Mouse (Mus musculus) MEL (cell line): ENCODE measurements around the gene Trim41. TPM values are rescaled to one million over a fixed set of nuclear protein-coding genes. Genes with fewer than 3 reads are reported as not detected.
A peak's percentile ranks its signal among the peaks of the same experiment; 100 is the strongest.

Source experiments
- DNase-seq: peaks from one replicate; pipeline ENCODE4 v3.0.0; 2011; ENCODE audit warnings: low read depth, low spot score
- H3K27ac ChIP-seq: 2 replicates; pipeline ENCODE4 v1.5.1; 2012; ENCODE audit warnings: low read depth, mild to moderate bottlenecking, control low read depth, low read length, moderate library complexity; ENCODE audit not compliant: control insufficient read depth
- H3K27me3 ChIP-seq, 2 experiments: fragments of 150-350 bp in 1 of 2; sonication (generic) in 1 of 2; 2 replicates each; pipeline ENCODE4 v1.6.1; 2012; ENCODE audit warnings: low read length in 2 of 2, mild to moderate bottlenecking in 2 of 2, improper control_type of control experiment in 1 of 2, moderate library complexity in 1 of 2; ENCODE audit not compliant: insufficient read depth in 2 of 2, control insufficient read depth in 1 of 2
- H3K36me3 ChIP-seq, 2 experiments: 2 replicates each; pipeline ENCODE4 v1.6.1; 2012 to 2014; ENCODE audit warnings: low read length in 2 of 2, improper control_type of control experiment in 1 of 2, inconsistent platforms in 1 of 2, mild to moderate bottlenecking in 1 of 2; ENCODE audit not compliant: insufficient read depth in 2 of 2, control insufficient read depth in 1 of 2
- H3K4me1 ChIP-seq, 2 experiments: fragments of 150-350 bp in 1 of 2; sonication (generic) in 1 of 2; 2 replicates each; pipeline ENCODE4 v1.6.1; 2012; ENCODE audit warnings: low read length in 2 of 2, improper control_type of control experiment in 1 of 2, mild to moderate bottlenecking in 1 of 2; ENCODE audit not compliant: insufficient read depth in 2 of 2, control insufficient read depth in 1 of 2
- H3K4me3 ChIP-seq, 2 experiments: fragments of 150-350 bp in 1 of 2; sonication (generic) in 1 of 2; 2 replicates each; pipeline ENCODE4 v1.5.1; 2012; ENCODE audit warnings: low read depth in 2 of 2, low read length in 2 of 2, mild to moderate bottlenecking in 2 of 2, moderate library complexity in 2 of 2, control low read depth in 1 of 2, improper control_type of control experiment in 1 of 2; ENCODE audit not compliant: control insufficient read depth in 1 of 2, insufficient read depth in 1 of 2
- H3K79me2 ChIP-seq: 2 replicates; pipeline ENCODE4 v1.6.1; 2012; ENCODE audit warnings: mild to moderate bottlenecking, low read length, moderate library complexity; ENCODE audit not compliant: control insufficient read depth, poor library complexity, insufficient read depth
- H3K9ac ChIP-seq: 2 replicates; pipeline ENCODE4 v1.6.1; 2012; ENCODE audit warnings: low read depth, mild to moderate bottlenecking, control low read depth, low read length, moderate library complexity; ENCODE audit not compliant: control insufficient read depth, poor library complexity, severe bottlenecking
- H3K9me3 ChIP-seq: fragments of 150-350 bp; sonication (generic); replicated peaks from 2 replicates; pipeline ENCODE4 v1.6.1; 2012; ENCODE audit warnings: mild to moderate bottlenecking, low read length, improper control_type of control experiment, moderate library complexity; ENCODE audit not compliant: insufficient read depth
- BHLHE40 ChIP-seq: IDR thresholded peaks from 2 replicates; pipeline ENCODE4 v1.6.1; 2012; ENCODE audit warnings: low read depth, mild to moderate bottlenecking, inconsistent platforms, low read length, improper control_type of control experiment, borderline replicate concordance
- CHD1 ChIP-seq: IDR thresholded peaks from 2 replicates; pipeline ENCODE4 v1.6.1; 2012; ENCODE audit warnings: low read depth, mild to moderate bottlenecking, inconsistent platforms, low read length, improper control_type of control experiment
- ELF1 ChIP-seq: IDR thresholded peaks from 2 replicates; pipeline ENCODE4 v1.6.1; 2014; ENCODE audit warnings: low read depth, mild to moderate bottlenecking, inconsistent platforms, low read length, improper control_type of control experiment, moderate library complexity
- ETS1 ChIP-seq: IDR thresholded peaks from 2 replicates; pipeline ENCODE4 v1.6.1; 2012; ENCODE audit warnings: low read depth, mild to moderate bottlenecking, inconsistent platforms, low read length, improper control_type of control experiment, moderate library complexity
- MAX ChIP-seq: IDR thresholded peaks from 2 replicates; pipeline ENCODE4 v1.6.1; 2011; ENCODE audit warnings: low read length, improper control_type of control experiment
- MEF2A ChIP-seq: IDR thresholded peaks from 2 replicates; pipeline ENCODE4 v1.6.1; 2014; ENCODE audit warnings: low read depth, mild to moderate bottlenecking, inconsistent platforms, low read length, improper control_type of control experiment; ENCODE audit not compliant: poor library complexity, insufficient replicate concordance, severe bottlenecking; ENCODE audit errors: extremely low read depth
- MXI1 ChIP-seq: IDR thresholded peaks from 2 replicates; pipeline ENCODE4 v1.6.1; 2011; ENCODE audit warnings: mild to moderate bottlenecking, low read depth, low read length, improper control_type of control experiment
- NELFE ChIP-seq: IDR thresholded peaks from 2 replicates; pipeline ENCODE4 v1.6.1; 2011; ENCODE audit warnings: low read depth, low read length, improper control_type of control experiment
- NRF1 ChIP-seq: IDR thresholded peaks from 2 replicates; pipeline ENCODE4 v1.6.1; 2014; ENCODE audit warnings: low read depth, mild to moderate bottlenecking, inconsistent platforms, low read length, improper control_type of control experiment, moderate library complexity; ENCODE audit not compliant: poor library complexity, insufficient read depth, severe bottlenecking
- POLR2A ChIP-seq, 2 experiments: IDR thresholded peaks; 2 replicates each; pipeline ENCODE4 v1.6.1; 2011 to 2012; ENCODE audit warnings: low read length in 2 of 2, mild to moderate bottlenecking in 2 of 2, control low read depth in 1 of 2, improper control_type of control experiment in 1 of 2, low read depth in 1 of 2, moderate library complexity in 1 of 2; ENCODE audit not compliant: control insufficient read depth in 1 of 2, insufficient read depth in 1 of 2, poor library complexity in 1 of 2
- SIN3A ChIP-seq: IDR thresholded peaks from 2 replicates; pipeline ENCODE4 v1.6.1; 2012; ENCODE audit warnings: low read length, improper control_type of control experiment, inconsistent platforms
- SMC3 ChIP-seq: IDR thresholded peaks from 2 replicates; pipeline ENCODE4 v1.6.1; 2011; ENCODE audit warnings: low read depth, low read length, improper control_type of control experiment
- TCF12 ChIP-seq: IDR thresholded peaks from 2 replicates; pipeline ENCODE4 v1.6.1; 2014; ENCODE audit warnings: low read depth, mild to moderate bottlenecking, inconsistent platforms, low read length, improper control_type of control experiment, moderate library complexity
- UBTF ChIP-seq: IDR thresholded peaks from 2 replicates; pipeline ENCODE4 v1.6.1; 2012; ENCODE audit warnings: low read depth, mild to moderate bottlenecking, inconsistent platforms, low read length, improper control_type of control experiment, moderate library complexity, borderline replicate concordance; ENCODE audit not compliant: insufficient read depth
- USF2 ChIP-seq, 2 experiments: IDR thresholded peaks; 2 replicates each; pipeline ENCODE4 v1.6.1; 2011 to 2012; ENCODE audit warnings: improper control_type of control experiment in 2 of 2, low read length in 2 of 2, borderline replicate concordance in 1 of 2, inconsistent platforms in 1 of 2, low read depth in 1 of 2, mild to moderate bottlenecking in 1 of 2; ENCODE audit not compliant: insufficient read depth in 1 of 2
- ZKSCAN1 ChIP-seq: IDR thresholded peaks from 2 replicates; pipeline ENCODE4 v1.6.1; 2012; ENCODE audit warnings: low read depth, mild to moderate bottlenecking, inconsistent platforms, low read length, improper control_type of control experiment, moderate library complexity
- polyA plus RNA-seq, 2 experiments: library from polyadenylated mRNA; stranded (reverse) in 1 of 2; unstranded in 1 of 2; fragments of >175 nt in 1 of 2; fragments of >200 nt in 1 of 2; gene quantifications; 2 replicates each; pipeline versions ENCODE4 v1.2.1 to v1.2.4; 2012; ENCODE audit warnings: low replicate concordance in 2 of 2, low read depth in 1 of 2; ENCODE audit not compliant: insufficient read length in 2 of 2, insufficient read depth in 1 of 2, missing spikeins in 1 of 2
- total RNA-seq: library from RNA; depleted of rRNA; stranded (reverse); fragments of 300-350 nt; gene quantifications from 2 replicates; pipeline ENCODE4 v1.2.3, GENCODE M21; 2012

Gene Trim41
- total and polyA plus RNA-seq, 3 experiments = 37.0 to 76.3 (median 56.4) TPM

DNA sequence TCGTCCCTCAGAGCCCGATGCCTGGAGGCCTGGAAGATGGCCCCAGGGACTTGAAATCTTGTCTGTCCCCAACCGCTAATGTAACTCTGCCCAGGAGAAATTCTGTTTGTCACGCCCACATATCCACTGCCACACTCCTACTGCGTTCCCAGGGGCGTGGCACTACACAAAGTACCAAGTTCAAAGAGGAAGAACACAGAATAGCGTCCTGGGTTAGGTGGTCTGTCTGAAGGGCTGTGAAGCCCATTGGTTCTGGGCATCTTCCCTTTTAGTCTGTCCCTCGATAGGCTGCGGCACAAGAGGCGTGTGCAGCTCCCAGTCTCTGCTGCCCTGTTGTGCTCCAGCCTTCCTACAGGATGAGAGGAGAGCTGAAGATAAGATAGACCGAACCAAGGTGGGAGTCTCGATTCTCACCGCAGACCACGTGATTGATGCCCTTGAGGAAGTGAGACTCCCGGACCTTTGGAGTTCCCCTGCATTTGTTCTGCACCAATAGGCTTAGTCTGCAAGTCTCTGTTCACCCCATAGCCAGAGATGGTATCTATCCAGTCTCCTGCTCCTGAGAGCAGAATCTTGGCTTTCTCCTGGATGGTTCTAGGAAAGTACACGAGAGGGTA, 21.1 kb upstream of the Trim41 start (continued):
- no peak for TF ChIP-seq CHD1
- TF ChIP-seq UBTF = 0 out of 2 replicates have a peak, but pooled peaks have one; percentile 46
- peak; percentile 58 for TF ChIP-seq NELFE
- TF ChIP-seq ETS1 = peak; percentile 74
- no peak for TF ChIP-seq ZKSCAN1
- peak; percentile 66; the same call in 1 of the 2 replicates for TF ChIP-seq BHLHE40
- peak; percentile 96 for TF ChIP-seq MAX

- Histone ChIP-seq H3K9me3 (no peaks in the 10 kb centered on the region), H3K27ac (peak overlapping the region; percentile 50), H3K4me3 (peak overlapping the region; percentile 87 to 93), H3K36me3 (peaks cover 0 to 14% of the 10 kb centered on the region in 2 experiments; a peak in 2 of 4 replicates), H3K4me1 (peaks cover 0 to 30% of the 10 kb centered on the region in 2 experiments; a peak in 2 of 4 replicates)
- DNase-seq = peak; percentile 67
- TF ChIP-seq NRF1 (0 out of 2 replicates have a peak, but pooled peaks have one; percentile 22), MXI1 (peak; percentile 39; the same call in 1 of the 2 replicates), POLR2A (IDR thresholded peaks at IDR 0.05; ENCODE audit: control insufficient read depth in 1 of 2, insufficient read depth in 1 of 2, low read depth in 1 of 2, low read length in 2 of 2, poor library complexity in 1 of 2) (peak in 1 of 2 experiments; percentile 42; a peak in 1 of 4 replicates), SMC3 (no peak), SIN3A (peak; percentile 24; the same call in 1 of the 2 replicates), TCF12 (0 out of 2 replicates have a peak, but pooled peaks have one; percentile 23), UBTF (no peak)
- TF ChIP-seq, all 39 proteins: peak for 5
- Histone ChIP-seq H3K9ac (peak overlapping the region; percentile 82), H3K79me2 (no peaks in the 10 kb centered on the region; the same call in 1 of the 2 replicates), H3K27me3 (no peaks in the 10 kb centered on the region)
Measured at GRCm38 (mm10) chr11:48837310-48838180, 20.4 kb upstream of the Trim41 start.

GRCm38 (mm10) chr11:48836990-48837309, 19.8 kb upstream of the Trim41 start:
- Histone ChIP-seq H3K4me3 (peak overlapping the region; percentile 87 to 93), H3K4me1 (peaks cover 0 to 30% of the 10 kb centered on the region in 2 experiments; a peak in 2 of 4 replicates), H3K27ac (no peak overlapping the region), H3K27me3 (no peaks in the 10 kb centered on the region), H3K9ac (peak overlapping the region; percentile 82), H3K9me3 (no peaks in the 10 kb centered on the region), H3K36me3 (peaks cover 0 to 14% of the 10 kb centered on the region in 2 experiments; a peak in 2 of 4 replicates), H3K79me2 (no peaks in the 10 kb centered on the region; the same call in 1 of the 2 replicates)
- TF ChIP-seq MXI1 (no peak), NRF1 (no peak), SMC3 (no peak), ETS1 (no peak), USF2 (IDR thresholded peaks at IDR 0.05; ENCODE audit: borderline replicate concordance in 1 of 2, insufficient read depth in 1 of 2, low read depth in 1 of 2, low read length in 2 of 2) (no peak), POLR2A (IDR thresholded peaks at IDR 0.05; ENCODE audit: control insufficient read depth in 1 of 2, insufficient read depth in 1 of 2, low read depth in 1 of 2, low read length in 2 of 2, poor library complexity in 1 of 2) (no peak), ELF1 (no peak), MEF2A (no peak)
- no peak for DNase-seq
